Mouse (Mus musculus): Measurements from ENCODE around the gene Mnat1. TPM values are rescaled to one million over a fixed set of nuclear protein-coding genes. Genes with fewer than 3 reads are reported as not detected.

Mnat1 gene
- total RNA-seq, 1 experiment from 2014 or later, result 20.5 TPM

GRCm38 (mm10) chr12:73317706-73318686 lies 194.5 kb downstream of the Mnat1 start:
- no peak for DNase-seq

Other genes with a start within 250 kb of the Mnat1 start
- gene Six6, start 183.8 kb upstream of the Mnat1 start, total RNA-seq (2021), result not detected in 2 replicates
- 1.0 and 1.1 TPM in 2 replicates for gene 4930447C04Rik, start 182.9 kb upstream of the Mnat1 start, total RNA-seq (2021)
- gene Six1, start 69.8 kb upstream of the Mnat1 start, total RNA-seq (2021), result 4.3 and 5.2 TPM in 2 replicates
- gene Six4, start 10.3 kb upstream of the Mnat1 start, total RNA-seq (2021), result 1.3 and 1.5 TPM in 2 replicates
- gene Trmt5, start 163.0 kb downstream of the Mnat1 start, total RNA-seq (2021), result 16.5 and 17.5 TPM in 2 replicates
- 8.3 and 8.9 TPM in 2 replicates for gene Slc38a6, start 163.1 kb downstream of the Mnat1 start, total RNA-seq (2021)

Measured in adrenal gland, postnatal 14 days (tissue).